Mouse (Mus musculus): ENCODE data around the gene Psma6. TPM values are rescaled to one million over a fixed set of nuclear protein-coding genes. Genes with fewer than 3 reads are reported as not detected.

Psma6 gene
- polyA plus RNA-seq, 1 experiment, result 312 TPM

- no peak overlapping the region for H3ac ChIP-seq (ENCODE audit: control insufficient read depth, insufficient read length, low read depth)
- H3K27me3 ChIP-seq (ENCODE audit: control insufficient read depth, insufficient read depth, insufficient read length), result no peaks in the 10 kb centered on the region
- TF ChIP-seq USF1 (IDR thresholded peaks at IDR 0.05; ENCODE audit: low read depth) (peak; percentile 11), MAX (IDR thresholded peaks at IDR 0.05) (no peak)
- no peak overlapping the region for H3K4me3 ChIP-seq (ENCODE audit: insufficient read depth, poor library complexity, severe bottlenecking)
- no peaks in the 10 kb centered on the region for H3K79me3 ChIP-seq (ENCODE audit: low read depth)
- H3K79me2 ChIP-seq (ENCODE audit: control insufficient read depth, insufficient read depth), result no peaks in the 10 kb centered on the region
- no peaks in the 10 kb centered on the region for H3K36me3 ChIP-seq (ENCODE audit: control insufficient read depth, insufficient read depth)
Measured at GRCm38 (mm10) chr12:55462456-55462855, 78.4 kb downstream of the Psma6 start.

GRCm38 (mm10) chr12:55463087-55463486 is 79.1 kb downstream of the Psma6 start:
- no peak overlapping the region for H3ac ChIP-seq (ENCODE audit: control insufficient read depth, insufficient read length, low read depth)
- no peak overlapping the region for H3K4me3 ChIP-seq (ENCODE audit: insufficient read depth, poor library complexity, severe bottlenecking)
- no peaks in the 10 kb centered on the region for H3K79me3 ChIP-seq (ENCODE audit: low read depth)
- no peak for TF ChIP-seq MAX (IDR thresholded peaks at IDR 0.05)
- H3K27me3 ChIP-seq (ENCODE audit: control insufficient read depth, insufficient read depth, insufficient read length), result no peaks in the 10 kb centered on the region
- no peaks in the 10 kb centered on the region for H3K36me3 ChIP-seq (ENCODE audit: control insufficient read depth, insufficient read depth)
- no peaks in the 10 kb centered on the region for H3K79me2 ChIP-seq (ENCODE audit: control insufficient read depth, insufficient read depth)

- Histone ChIP-seq H3K36me3 (ENCODE audit: control insufficient read depth, insufficient read depth) (no peaks in the 10 kb centered on the region), H3K27me3 (ENCODE audit: control insufficient read depth, insufficient read depth, insufficient read length) (no peaks in the 10 kb centered on the region), H3K79me3 (ENCODE audit: low read depth) (no peaks in the 10 kb centered on the region), H3K79me2 (ENCODE audit: control insufficient read depth, insufficient read depth) (no peaks in the 10 kb centered on the region), H3K4me3 (ENCODE audit: insufficient read depth, poor library complexity, severe bottlenecking) (peak overlapping the region; percentile 25), H3ac (ENCODE audit: control insufficient read depth, insufficient read length, low read depth) (peak overlapping the region; percentile 9)
- TF ChIP-seq MYOG (IDR thresholded peaks at IDR 0.05; ENCODE audit: control insufficient read depth, extremely low read depth, insufficient read length) (no peak), MYOD1 (IDR thresholded peaks at IDR 0.05; ENCODE audit: control insufficient read depth, insufficient read length, low read depth) (no peak), CEBPB (IDR thresholded peaks at IDR 0.05; ENCODE audit: low read depth) (no peak), USF1 (IDR thresholded peaks at IDR 0.05; ENCODE audit: low read depth) (no peak), FOSL1 (IDR thresholded peaks at IDR 0.05; ENCODE audit: insufficient read depth, low read length, poor library complexity, severe bottlenecking) (no peak), MAX (IDR thresholded peaks at IDR 0.05) (no peak), CTCF (IDR thresholded peaks at IDR 0.05; ENCODE audit: control insufficient read depth, insufficient read depth, insufficient read length) (no peak)
Measured at GRCm38 (mm10) chr12:55463992-55464845, 80.2 kb downstream of the Psma6 start.

GRCm38 (mm10) chr12:55464846-55465361 is 80.9 kb downstream of the Psma6 start:
- TF ChIP-seq USF1 (IDR thresholded peaks at IDR 0.05; ENCODE audit: low read depth) (no peak), CTCF (IDR thresholded peaks at IDR 0.05; ENCODE audit: control insufficient read depth, insufficient read depth, insufficient read length) (no peak), MYOD1 (IDR thresholded peaks at IDR 0.05; ENCODE audit: control insufficient read depth, insufficient read length, low read depth) (peak; percentile 39)
- Histone ChIP-seq H3K79me2 (ENCODE audit: control insufficient read depth, insufficient read depth) (no peaks in the 10 kb centered on the region), H3K27me3 (ENCODE audit: control insufficient read depth, insufficient read depth, insufficient read length) (no peaks in the 10 kb centered on the region), H3K4me3 (ENCODE audit: insufficient read depth, poor library complexity, severe bottlenecking) (peak overlapping the region; percentile 25), H3K36me3 (ENCODE audit: control insufficient read depth, insufficient read depth) (no peaks in the 10 kb centered on the region), H3K79me3 (ENCODE audit: low read depth) (no peaks in the 10 kb centered on the region), H3ac (ENCODE audit: control insufficient read depth, insufficient read length, low read depth) (peak overlapping the region; percentile 51)

GRCm38 (mm10) chr12:55465401-55465983 is 81.5 kb downstream of the Psma6 start:
- TF ChIP-seq CEBPB (IDR thresholded peaks at IDR 0.05; ENCODE audit: low read depth), result no peak
- TF ChIP-seq CTCF (IDR thresholded peaks at IDR 0.05; ENCODE audit: control insufficient read depth, insufficient read depth, insufficient read length), result no peak
- no peak for TF ChIP-seq MYOG (IDR thresholded peaks at IDR 0.05; ENCODE audit: control insufficient read depth, extremely low read depth, insufficient read length)
- TF ChIP-seq FOSL1 (IDR thresholded peaks at IDR 0.05; ENCODE audit: insufficient read depth, low read length, poor library complexity, severe bottlenecking), result no peak
- TF ChIP-seq USF1 (IDR thresholded peaks at IDR 0.05; ENCODE audit: low read depth), result no peak
- TF ChIP-seq MAX (IDR thresholded peaks at IDR 0.05), result no peak
- Histone ChIP-seq H3ac (ENCODE audit: control insufficient read depth, insufficient read length, low read depth) (peak overlapping the region; percentile 58), H3K36me3 (ENCODE audit: control insufficient read depth, insufficient read depth) (no peaks in the 10 kb centered on the region), H3K79me3 (ENCODE audit: low read depth) (no peaks in the 10 kb centered on the region), H3K4me3 (ENCODE audit: insufficient read depth, poor library complexity, severe bottlenecking) (peak overlapping the region; percentile 25), H3K27me3 (ENCODE audit: control insufficient read depth, insufficient read depth, insufficient read length) (no peaks in the 10 kb centered on the region), H3K79me2 (ENCODE audit: control insufficient read depth, insufficient read depth) (no peaks in the 10 kb centered on the region)

- TF ChIP-seq USF1 (IDR thresholded peaks at IDR 0.05; ENCODE audit: low read depth) (peak; percentile 82), CTCF (IDR thresholded peaks at IDR 0.05; ENCODE audit: control insufficient read depth, insufficient read depth, insufficient read length) (no peak), CEBPB (IDR thresholded peaks at IDR 0.05; ENCODE audit: low read depth) (peak; percentile 57), MYOG (IDR thresholded peaks at IDR 0.05; ENCODE audit: control insufficient read depth, extremely low read depth, insufficient read length) (no peak), MAX (IDR thresholded peaks at IDR 0.05) (no peak), MYOD1 (IDR thresholded peaks at IDR 0.05; ENCODE audit: control insufficient read depth, insufficient read length, low read depth) (peak; percentile 86), FOSL1 (IDR thresholded peaks at IDR 0.05; ENCODE audit: insufficient read depth, low read length, poor library complexity, severe bottlenecking) (peak; percentile 78)
- H3K79me2 ChIP-seq (ENCODE audit: control insufficient read depth, insufficient read depth), result no peaks in the 10 kb centered on the region
- no peaks in the 10 kb centered on the region for H3K79me3 ChIP-seq (ENCODE audit: low read depth)
- no peaks in the 10 kb centered on the region for H3K36me3 ChIP-seq (ENCODE audit: control insufficient read depth, insufficient read depth)
- H3ac ChIP-seq (ENCODE audit: control insufficient read depth, insufficient read length, low read depth), result no peak overlapping the region
- H3K27me3 ChIP-seq (ENCODE audit: control insufficient read depth, insufficient read depth, insufficient read length), result no peaks in the 10 kb centered on the region
- H3K4me3 ChIP-seq (ENCODE audit: insufficient read depth, poor library complexity, severe bottlenecking), result no peak overlapping the region
Measured at GRCm38 (mm10) chr12:55466088-55466701, 82.2 kb downstream of the Psma6 start.

Measured in C2C12 (cell line).